Mouse (Mus musculus): ENCODE measurements around the gene Gm49425.

The Gm49425 gene

DNA sequence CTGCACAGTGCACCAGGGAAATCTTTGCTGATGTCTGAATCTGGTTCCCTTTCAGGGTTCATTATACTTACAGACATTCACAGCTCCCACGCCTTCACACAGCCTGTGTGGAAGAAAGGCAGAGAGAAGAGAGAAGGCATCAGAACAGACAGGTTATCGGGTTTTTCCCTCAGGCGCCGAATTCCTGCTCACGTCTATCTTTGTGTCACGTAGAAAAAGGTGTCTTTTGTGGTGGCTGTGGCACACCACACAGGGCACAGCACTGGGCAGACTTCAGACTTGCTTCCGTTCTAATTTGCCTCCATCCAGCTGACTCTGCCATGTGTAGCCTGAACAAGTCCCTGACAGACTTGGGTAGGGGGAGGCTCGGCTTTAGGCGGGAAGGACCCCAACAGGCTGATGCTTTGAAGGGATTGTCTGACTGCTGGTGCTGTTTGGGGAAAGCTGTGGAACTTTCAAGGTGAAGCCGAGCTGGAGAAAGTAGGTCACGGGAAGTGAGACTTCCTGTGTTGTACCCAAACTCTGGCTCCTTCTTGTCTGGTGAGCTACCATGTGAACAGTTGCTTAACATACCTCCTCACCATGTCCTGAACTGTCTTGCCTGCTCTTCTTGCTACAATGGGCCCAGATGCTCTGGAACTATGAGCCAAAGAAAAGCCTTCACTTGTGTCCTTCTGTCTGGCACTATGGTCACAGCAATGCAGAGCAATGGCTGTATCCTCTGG is 31.0 kb downstream of the Gm49425 start:
- no peak for DNase-seq

DNA sequence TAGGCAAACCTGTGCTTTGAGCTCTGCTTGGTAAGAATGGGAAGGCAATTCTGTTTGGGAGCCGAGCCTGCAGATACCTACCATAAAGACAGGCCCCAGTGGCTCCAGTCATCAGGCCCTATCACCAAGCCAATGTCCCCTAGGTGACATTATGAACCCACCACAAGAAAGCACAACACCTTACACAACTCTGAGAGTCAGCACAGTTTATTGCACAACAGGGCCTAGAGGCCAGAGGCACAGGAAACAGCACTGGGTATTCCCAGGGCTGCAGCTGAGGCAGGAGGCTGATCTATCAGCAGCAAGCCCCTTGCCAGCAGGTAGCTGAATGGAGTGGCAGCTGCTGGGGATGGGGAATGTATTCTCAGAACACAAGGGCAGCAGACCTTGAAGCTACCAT is 32.1 kb downstream of the Gm49425 start:
- no peak for DNase-seq

DNA sequence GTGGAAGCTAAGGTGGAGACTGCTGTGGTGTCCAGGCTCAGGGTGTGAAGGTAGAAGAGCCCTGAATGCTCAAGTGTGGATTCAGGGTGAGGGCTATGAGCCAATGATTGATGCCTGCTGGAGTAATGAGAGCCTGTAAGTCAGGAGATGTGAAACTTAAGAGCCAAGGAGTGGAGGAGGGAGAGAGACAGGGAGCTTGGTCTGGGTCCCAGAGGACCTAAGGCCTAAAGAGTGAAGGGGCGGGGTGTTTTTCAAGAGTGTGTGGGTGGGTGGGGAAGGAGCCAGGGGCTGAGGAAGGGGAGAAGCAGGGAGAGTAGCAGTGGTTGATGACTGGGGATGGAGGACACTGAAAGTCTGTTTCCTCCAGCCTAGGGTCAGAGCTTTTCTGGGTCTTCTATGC is 33.4 kb downstream of the Gm49425 start:
- DNase-seq = no peak

DNA sequence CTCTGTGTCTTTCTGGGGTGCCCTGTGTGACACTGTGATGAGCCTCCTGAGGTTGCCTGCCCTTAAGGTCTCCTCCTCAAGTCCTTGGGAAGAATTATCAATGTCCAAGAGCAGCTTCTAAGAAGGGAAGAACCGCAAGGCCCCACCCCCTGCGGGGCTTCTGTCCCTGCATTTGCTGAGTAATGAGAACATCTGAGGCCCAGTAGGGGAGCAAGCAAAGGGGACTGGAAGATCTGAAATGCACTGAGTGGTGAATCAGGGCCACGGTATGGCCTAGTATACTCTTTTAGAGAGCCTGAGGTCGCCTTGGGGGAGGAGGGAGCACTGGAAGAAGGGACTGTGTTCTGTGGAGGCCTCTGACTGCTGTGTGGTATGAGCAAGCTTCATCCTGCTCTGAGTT is 35.0 kb downstream of the Gm49425 start:
- DNase-seq = no peak

DNA sequence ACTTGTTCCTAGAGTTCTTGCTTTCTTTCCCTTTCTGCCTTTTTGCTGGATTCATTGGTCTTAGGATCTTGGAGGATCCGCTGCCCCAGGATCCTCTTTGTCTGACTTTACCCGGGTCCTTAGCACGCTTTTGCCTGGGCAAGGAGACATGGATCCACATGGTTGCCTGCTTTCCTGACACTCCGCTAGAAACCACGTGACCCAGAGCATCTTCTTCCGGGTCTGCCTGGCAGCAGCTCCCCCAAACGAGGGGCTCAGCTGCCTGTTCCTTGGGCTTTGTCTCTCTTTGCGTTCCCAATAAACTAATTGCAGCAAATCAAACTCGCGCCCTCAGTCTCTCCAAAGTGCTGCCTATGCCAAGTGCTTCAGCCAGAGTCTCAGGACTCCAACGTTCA is 37.4 kb downstream of the Gm49425 start:
- DNase-seq = no peak

DNA sequence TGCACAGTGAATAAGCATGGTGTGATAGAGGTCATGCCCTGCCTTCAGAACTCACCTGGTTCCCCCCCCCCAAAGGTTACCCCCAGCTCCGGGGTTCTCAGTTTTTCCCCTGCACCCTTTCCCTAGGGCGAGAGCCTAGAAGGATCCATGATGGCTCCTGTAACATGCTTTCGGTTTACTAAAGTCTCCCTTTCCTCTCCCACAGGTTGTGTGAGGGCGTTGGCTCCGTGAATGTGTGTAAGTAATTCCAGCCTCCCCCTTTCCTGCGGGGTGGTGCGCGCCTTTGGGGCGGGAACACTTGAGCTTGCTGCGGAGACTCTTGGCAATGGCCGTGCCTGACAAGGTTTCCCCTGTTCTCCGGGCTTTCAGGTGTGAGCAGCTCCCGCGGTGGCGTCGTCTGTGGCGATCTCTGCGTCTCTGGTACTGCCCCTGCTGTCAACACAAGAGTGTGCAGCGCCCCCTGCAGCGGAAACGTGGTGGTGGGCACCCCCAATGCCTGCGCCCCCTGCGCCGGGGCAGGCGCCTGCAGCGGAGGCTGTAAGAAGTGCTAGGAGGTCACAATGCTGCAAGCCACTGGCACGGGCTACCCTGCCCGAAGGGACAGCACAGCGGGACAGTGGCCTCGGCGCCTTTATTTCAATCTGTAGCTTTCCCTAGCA is 37.9 kb downstream of the Gm49425 start:
- DNase-seq = peak; percentile 34

DNA sequence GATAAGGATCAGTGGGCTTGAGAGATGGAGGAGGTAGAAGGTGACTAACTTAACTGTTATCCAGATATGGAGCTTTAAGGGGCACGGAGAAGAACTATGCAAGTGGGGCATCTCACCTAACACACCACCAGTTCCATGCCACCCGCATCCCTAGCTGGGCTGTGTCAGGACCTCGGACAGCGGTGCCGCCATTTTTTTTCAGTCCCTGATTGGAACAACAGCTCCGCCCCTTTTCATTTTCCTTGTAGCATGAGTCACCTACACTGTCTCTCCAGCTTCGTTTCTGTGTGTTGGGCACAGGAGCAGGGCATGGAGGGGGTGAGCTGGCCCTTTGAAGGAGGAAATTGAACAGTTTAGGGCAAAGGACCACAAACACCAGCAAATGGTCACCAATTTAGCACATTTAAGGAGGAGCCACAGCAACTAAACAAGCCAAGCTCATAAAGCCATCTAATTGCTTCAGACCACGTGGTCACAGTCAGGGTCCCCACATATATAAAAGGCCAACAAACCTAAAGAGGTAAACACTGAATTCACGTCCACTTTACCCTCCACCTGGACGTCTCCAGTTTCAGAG is 44.0 kb downstream of the Gm49425 start, which contains the start of gene Krt86:
Krt86 (plus strand) TSS at position 527 of the 577 bp plus-strand sequence.
- DNase-seq = peak; percentile 24

DNA sequence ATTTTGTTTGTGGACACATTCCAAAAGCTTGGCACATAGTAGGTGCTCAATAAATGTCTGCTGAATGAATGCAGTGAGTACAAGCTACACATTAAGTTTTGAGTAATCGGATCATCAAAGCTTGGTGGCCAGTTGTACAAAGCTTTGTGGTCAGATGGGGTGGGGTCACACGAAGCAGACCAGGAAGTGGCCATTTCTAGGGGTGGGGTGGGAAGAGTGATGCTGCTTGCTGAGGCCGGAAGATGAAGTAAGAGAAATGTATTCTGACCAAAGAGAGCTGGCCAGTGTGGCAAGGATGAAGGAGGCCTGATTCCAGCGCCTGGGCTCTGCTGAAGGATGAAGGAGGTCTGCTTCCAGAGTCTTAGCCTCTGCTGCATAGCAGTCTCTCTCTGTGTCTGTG is 48.0 kb downstream of the Gm49425 start:
- no peak for DNase-seq
